Mouse (Mus musculus) embryonic facial prominence, embryonic 11.5 days (tissue): ENCODE data around the gene Armc3. TPM values are rescaled to one million over a fixed set of nuclear protein-coding genes. Genes with fewer than 3 reads are reported as not detected.

Source experiments
- ATAC-seq: fragments of 200-750 bp; cut with Nextera tagmentation; replicated peaks from 2 replicates; pipeline ENCODE4 v1.8.0; 2017; ENCODE audit warnings: low read depth; ENCODE audit not compliant: insufficient number of reproducible peaks, low FRiP score, low TSS enrichment
- DNase-seq: peaks from one replicate; pipeline ENCODE4 v3.0.0-alpha.2; 2015; ENCODE audit warnings: low spot score
- H3K27ac ChIP-seq: fragments of 300-500 bp; sonication (generic); replicated peaks from 2 replicates; pipeline ENCODE4 v1.5.1; 2014; ENCODE audit warnings: mild to moderate bottlenecking, low read depth, low read length, control low read depth
- H3K27me3 ChIP-seq: fragments of 300-500 bp; sonication (generic); 2 replicates; pipeline ENCODE4 v1.6.1; 2014; ENCODE audit warnings: mild to moderate bottlenecking, low read length, moderate library complexity, mixed read lengths; ENCODE audit not compliant: control insufficient read depth, insufficient read depth
- H3K36me3 ChIP-seq: fragments of 300-500 bp; sonication (generic); replicated peaks from 2 replicates; pipeline ENCODE4 v1.6.1; 2014; ENCODE audit warnings: low read depth, mild to moderate bottlenecking, low read length, moderate library complexity, mixed read lengths; ENCODE audit not compliant: control insufficient read depth, insufficient read depth
- H3K4me1 ChIP-seq: fragments of 300-500 bp; sonication (generic); 2 replicates; pipeline ENCODE4 v1.6.1; 2014; ENCODE audit warnings: low read length, mixed read lengths; ENCODE audit not compliant: control insufficient read depth, insufficient read depth
- H3K4me2 ChIP-seq: fragments of 300-500 bp; sonication (generic); 2 replicates; pipeline ENCODE4 v1.6.1; 2014; ENCODE audit warnings: low read depth, mild to moderate bottlenecking, control low read depth, low read length, moderate library complexity
- H3K4me3 ChIP-seq: fragments of 300-500 bp; sonication (generic); 2 replicates; pipeline ENCODE4 v1.5.1; 2014; ENCODE audit warnings: low read depth, low read length, control low read depth
- H3K9ac ChIP-seq: fragments of 300-500 bp; sonication (generic); replicated peaks from 2 replicates; pipeline ENCODE4 v1.6.1; 2014; ENCODE audit warnings: mild to moderate bottlenecking, control low read depth, low read length
- H3K9me3 ChIP-seq: fragments of 300-500 bp; sonication (generic); replicated peaks from 2 replicates; pipeline ENCODE4 v1.6.1; 2016; ENCODE audit warnings: mild to moderate bottlenecking, low read length, inconsistent platforms, mixed read lengths; ENCODE audit not compliant: control insufficient read depth
- WGBS: fragments of 180-500 bp; shearing (Covaris S2); extraction: QIAGEN DNeasy Blood & Tissue Kit; methylation state at CpG from one replicate; pipeline ENCODE4 v1.1.7; 2014; 5-methylcytosine and 5-hydroxymethylcytosine counted together
- polyA plus RNA-seq: library from polyadenylated mRNA; unstranded; fragments of >200 nt; fragmentation: Nextera tagmentation; extraction: Ambion mirVana; gene quantifications from 2 replicates; pipeline ENCODE4 v1.2.1, GENCODE M21; 2014

The Armc3 gene
- polyA plus RNA-seq, 1 experiment from 2014 or later, result 0.17 TPM

- DNase-seq, result peak; percentile 4
- WGBS, result 29% methylated on average over 13 of the region's 13 CpGs
- peak overlapping the region; percentile 72 for H3K9ac ChIP-seq
Measured at GRCm38 (mm10) chr2:19199366-19199853, 308 bp downstream of the Armc3 start.

GRCm38 (mm10) chr2:19200112-19200511 lies 1.0 kb downstream of the Armc3 start:
- 65% methylated on average over 1 of the region's 1 CpGs for WGBS
- Histone ChIP-seq H3K27me3 (no peaks in the 10 kb centered on the region), H3K36me3 (no peaks in the 10 kb centered on the region), H3K27ac (no peak overlapping the region), H3K9me3 (no peaks in the 10 kb centered on the region), H3K4me1 (no peaks in the 10 kb centered on the region; the same call in 1 of the 2 replicates), H3K4me2 (no peak overlapping the region), H3K4me3 (no peak overlapping the region), H3K9ac (no peak overlapping the region)
- DNase-seq (no peak), ATAC-seq (no peak)

More at GRCm38 (mm10) chr2:19199366-19199853, 308 bp downstream of the Armc3 start:
- no peak for ATAC-seq
- Histone ChIP-seq H3K4me3 (peak overlapping the region; percentile 38), H3K4me1 (no peaks in the 10 kb centered on the region; the same call in 1 of the 2 replicates), H3K9me3 (no peaks in the 10 kb centered on the region), H3K27me3 (no peaks in the 10 kb centered on the region), H3K36me3 (no peaks in the 10 kb centered on the region), H3K27ac (no peak overlapping the region), H3K4me2 (peak overlapping the region; percentile 73)

GRCm38 (mm10) chr2:19201682-19202081 lies 2.6 kb downstream of the Armc3 start:
- ATAC-seq (no peak), DNase-seq (no peak)
- H3K4me2 ChIP-seq, result no peak overlapping the region
- H3K27ac ChIP-seq, result no peak overlapping the region
- no peaks in the 10 kb centered on the region for H3K27me3 ChIP-seq
- H3K4me1 ChIP-seq, result no peaks in the 10 kb centered on the region; the same call in 1 of the 2 replicates
- 81% methylated on average over 2 of the region's 2 CpGs for WGBS
- H3K9ac ChIP-seq, result no peak overlapping the region
- H3K36me3 ChIP-seq, result no peaks in the 10 kb centered on the region
- H3K9me3 ChIP-seq, result no peaks in the 10 kb centered on the region
- H3K4me3 ChIP-seq, result no peak overlapping the region

- Histone ChIP-seq H3K4me1 (no peaks in the 10 kb centered on the region), H3K27ac (no peak overlapping the region), H3K9me3 (no peaks in the 10 kb centered on the region), H3K9ac (no peak overlapping the region), H3K27me3 (no peaks in the 10 kb centered on the region), H3K36me3 (no peaks in the 10 kb centered on the region), H3K4me3 (no peak overlapping the region), H3K4me2 (no peak overlapping the region)
- DNase-seq (no peak), ATAC-seq (no peak)
- 86% methylated on average over 5 of the region's 5 CpGs for WGBS
Measured at GRCm38 (mm10) chr2:19234305-19234704, 35.2 kb downstream of the Armc3 start.

- Histone ChIP-seq H3K9me3 (no peaks in the 10 kb centered on the region), H3K4me3 (no peak overlapping the region), H3K27me3 (no peaks in the 10 kb centered on the region), H3K4me2 (no peak overlapping the region), H3K4me1 (no peaks in the 10 kb centered on the region), H3K27ac (no peak overlapping the region), H3K9ac (no peak overlapping the region), H3K36me3 (no peaks in the 10 kb centered on the region)
- WGBS, result 84% methylated on average over 2 of the region's 2 CpGs
- ATAC-seq, result no peak
- DNase-seq, result no peak
Measured at GRCm38 (mm10) chr2:19235193-19235592, 36.1 kb downstream of the Armc3 start.

- Histone ChIP-seq H3K9ac (no peak overlapping the region), H3K4me3 (no peak overlapping the region), H3K4me1 (no peaks in the 10 kb centered on the region), H3K27ac (no peak overlapping the region), H3K36me3 (no peaks in the 10 kb centered on the region), H3K27me3 (no peaks in the 10 kb centered on the region), H3K9me3 (no peaks in the 10 kb centered on the region), H3K4me2 (no peak overlapping the region)
- ATAC-seq (no peak), DNase-seq (no peak)
- WGBS, result 73% methylated on average over 4 of the region's 4 CpGs
Measured at GRCm38 (mm10) chr2:19235614-19236013, 36.5 kb downstream of the Armc3 start.

- Histone ChIP-seq H3K9me3 (no peaks in the 10 kb centered on the region), H3K9ac (no peak overlapping the region), H3K4me1 (no peaks in the 10 kb centered on the region), H3K27me3 (no peaks in the 10 kb centered on the region), H3K27ac (no peak overlapping the region), H3K4me3 (no peak overlapping the region), H3K4me2 (no peak overlapping the region), H3K36me3 (no peaks in the 10 kb centered on the region)
- WGBS, result 72% methylated on average over 2 of the region's 2 CpGs
- no peak for DNase-seq
- no peak for ATAC-seq
Measured at GRCm38 (mm10) chr2:19238771-19239170, 39.7 kb downstream of the Armc3 start.

- Histone ChIP-seq H3K4me3 (no peak overlapping the region), H3K4me2 (no peak overlapping the region), H3K9ac (no peak overlapping the region), H3K27ac (no peak overlapping the region), H3K36me3 (no peaks in the 10 kb centered on the region), H3K9me3 (no peaks in the 10 kb centered on the region), H3K27me3 (no peaks in the 10 kb centered on the region), H3K4me1 (no peaks in the 10 kb centered on the region)
- 85% methylated on average over 11 of the region's 11 CpGs for WGBS
- DNase-seq (no peak), ATAC-seq (no peak)
Measured at GRCm38 (mm10) chr2:19249611-19250010, 50.5 kb downstream of the Armc3 start.
